7 mouse cellular contexts compared by ENCODE assay signal in genomic region chr9:105554439-105554807, GRCm38 (mm10). TPM values are rescaled to one million over a fixed set of nuclear protein-coding genes. Genes with fewer than 3 reads are reported as not detected.
DNase-seq lines count a peak whose midpoint lies in the region; ATAC-seq lines count a peak whose summit lies in the region.

No protein-coding gene starts in this region.

- no peaks in the 10 kb centered on the region for H3K9me3 ChIP-seq in lung, embryonic 15.5 days
- no peaks in the 10 kb centered on the region for H3K9me3 ChIP-seq in forebrain, embryonic 15.5 days
- no peaks in the 10 kb centered on the region for H3K9me3 ChIP-seq in limb, embryonic 11.5 days (ENCODE audit: control insufficient read depth, low read length)
- no peaks in the 10 kb centered on the region for H3K9me3 ChIP-seq in stomach, embryonic 16.5 days (replicated peaks; ENCODE audit: control insufficient read depth, low read length)

- H3K27ac ChIP-seq in lung, embryonic 15.5 days, result no peak overlapping the region
- H3K27ac ChIP-seq in forebrain, embryonic 15.5 days (replicated peaks), result peak overlapping the region; percentile 1; the same call in 1 of the 2 replicates
- no peak overlapping the region for H3K27ac ChIP-seq in limb, embryonic 11.5 days (replicated peaks; ENCODE audit: low read depth, low read length)
- H3K27ac ChIP-seq in stomach, embryonic 16.5 days (ENCODE audit: low read length), result no peak overlapping the region

- peak overlapping the region; percentile 42 for H3K4me2 ChIP-seq in lung, embryonic 15.5 days
- peak overlapping the region; percentile 36 for H3K4me2 ChIP-seq in forebrain, embryonic 15.5 days (replicated peaks)
- peak overlapping the region; percentile 30 for H3K4me2 ChIP-seq in limb, embryonic 11.5 days (ENCODE audit: low read depth, severe bottlenecking)
- H3K4me2 ChIP-seq in stomach, embryonic 16.5 days (ENCODE audit: low read depth, low read length), result 0 out of 2 replicates have a peak overlapping the region, but pooled peaks have one; percentile 21

- no peaks in the 10 kb centered on the region for H3K36me3 ChIP-seq in lung, embryonic 15.5 days
- H3K36me3 ChIP-seq in forebrain, embryonic 15.5 days, result no peaks in the 10 kb centered on the region
- no peaks in the 10 kb centered on the region for H3K36me3 ChIP-seq in limb, embryonic 11.5 days (ENCODE audit: control insufficient read depth, insufficient read depth, low read length)
- H3K36me3 ChIP-seq in stomach, embryonic 16.5 days (ENCODE audit: control insufficient read depth, insufficient read depth, low read length), result no peaks in the 10 kb centered on the region

- no peak for DNase-seq in lung, postnatal 14 days
- no peak for DNase-seq in limb, embryonic 11.5 days (ENCODE audit: low spot score)
- DNase-seq in urinary bladder, postnatal 10 days (ENCODE audit: low spot score), result no peak
- no peak for DNase-seq in adrenal gland, postnatal 25 days

- H3K9ac ChIP-seq in lung, embryonic 15.5 days, result no peak overlapping the region
- 0 out of 2 replicates have a peak overlapping the region, but pooled peaks have one; percentile 23 for H3K9ac ChIP-seq in forebrain, embryonic 15.5 days (replicated peaks)
- H3K9ac ChIP-seq in limb, embryonic 11.5 days (ENCODE audit: low read length), result peak overlapping the region; percentile 46
- no peak overlapping the region for H3K9ac ChIP-seq in stomach, embryonic 16.5 days (ENCODE audit: low read length)

- H3K27me3 ChIP-seq in lung, embryonic 15.5 days, result no peaks in the 10 kb centered on the region
- no peaks in the 10 kb centered on the region for H3K27me3 ChIP-seq in forebrain, embryonic 15.5 days
- H3K27me3 ChIP-seq in limb, embryonic 11.5 days (ENCODE audit: control insufficient read depth, insufficient read depth, low read length), result no peaks in the 10 kb centered on the region
- H3K27me3 ChIP-seq in stomach, embryonic 16.5 days (ENCODE audit: control insufficient read depth, insufficient read depth, low read length), result no peaks in the 10 kb centered on the region

- H3K4me3 ChIP-seq in lung, embryonic 15.5 days, result no peak overlapping the region
- no peak overlapping the region; the same call in 1 of the 2 replicates for H3K4me3 ChIP-seq in forebrain, embryonic 15.5 days
- no peak overlapping the region for H3K4me3 ChIP-seq in limb, embryonic 11.5 days (ENCODE audit: low read depth, low read length)
- no peak overlapping the region for H3K4me3 ChIP-seq in stomach, embryonic 16.5 days (replicated peaks; ENCODE audit: low read length)

- 42% methylated on average over 7 of the region's 7 CpGs for WGBS in lung, embryonic 15.5 days
- WGBS in forebrain, embryonic 15.5 days, result 44% methylated on average over 7 of the region's 7 CpGs
- WGBS in limb, embryonic 11.5 days, result 76% methylated on average over 7 of the region's 7 CpGs
- WGBS in stomach, embryonic 16.5 days, result 47% methylated on average over 7 of the region's 7 CpGs

- H3K4me1 ChIP-seq in lung, embryonic 15.5 days, result peaks cover 13% of the 10 kb centered on the region; the same call in 1 of the 2 replicates
- peaks cover 22% of the 10 kb centered on the region for H3K4me1 ChIP-seq in forebrain, embryonic 15.5 days
- H3K4me1 ChIP-seq in limb, embryonic 11.5 days (ENCODE audit: control insufficient read depth, insufficient read depth, low read length), result 0 out of 2 replicates have a peak, but pooled peaks cover 2% of the 10 kb centered on the region
- peaks cover 6% of the 10 kb centered on the region; the same call in 1 of the 2 replicates for H3K4me1 ChIP-seq in stomach, embryonic 16.5 days (ENCODE audit: control insufficient read depth, insufficient read depth, low read length)

- no peak for ATAC-seq in lung, embryonic 15.5 days (ENCODE audit: borderline replicate concordance, extremely low read depth, low FRiP score, low TSS enrichment)
- ATAC-seq in forebrain, embryonic 15.5 days (replicated peaks), result no peak
- ATAC-seq in limb, embryonic 11.5 days (ENCODE audit: insufficient number of reproducible peaks, low FRiP score, low TSS enrichment, low read depth), result no peak
- no peak for ATAC-seq in stomach, embryonic 16.5 days (ENCODE audit: insufficient read depth, low FRiP score)

RNA-seq across cellular contexts. Expression of gene Atp2c1, which starts 27.3 kb away (rescaled TPM):
- polyA plus RNA-seq in lung, embryonic 15.5 days (2015; fragmentation: Nextera tagmentation; extraction: Ambion mirVana), result 62.5 and 73.8 TPM in 2 replicates
- polyA plus RNA-seq in forebrain, embryonic 15.5 days (2015; fragmentation: Nextera tagmentation; extraction: Ambion mirVana), result 91.8 and 95.0 TPM in 2 replicates
- polyA plus RNA-seq in limb, embryonic 11.5 days (2014; fragmentation: Nextera tagmentation; extraction: Ambion mirVana), result 55.8 and 58.0 TPM in 2 replicates
- 58.0 and 62.7 TPM in 2 replicates for polyA plus RNA-seq in stomach, embryonic 16.5 days (2015; fragmentation: Nextera tagmentation; extraction: Ambion mirVana)
- total RNA-seq in adrenal gland, postnatal 25 days (2021), result 71.8 and 76.2 TPM in 2 replicates

Comparison
In these comparisons a context has a peak if more than half of its experiments do, and no peak if none do; other contexts are left out.
1. H3K9ac ChIP-seq: peak in forebrain, embryonic 15.5 days (single experiment) and limb, embryonic 11.5 days (single experiment); none in lung, embryonic 15.5 days (single experiment) and stomach, embryonic 16.5 days (single experiment).
2. Peak in every context shown above with its lines, with median percentiles within 50 percentile points of each other: H3K4me2 ChIP-seq.